Mouse (Mus musculus): ENCODE data around the gene Chrnb2. TPM values are rescaled to one million over a fixed set of nuclear protein-coding genes. Genes with fewer than 3 reads are reported as not detected.

The Chrnb2 gene
- polyA plus RNA-seq, 1 experiment from 2014 or later: 0.34 TPM

DNA sequence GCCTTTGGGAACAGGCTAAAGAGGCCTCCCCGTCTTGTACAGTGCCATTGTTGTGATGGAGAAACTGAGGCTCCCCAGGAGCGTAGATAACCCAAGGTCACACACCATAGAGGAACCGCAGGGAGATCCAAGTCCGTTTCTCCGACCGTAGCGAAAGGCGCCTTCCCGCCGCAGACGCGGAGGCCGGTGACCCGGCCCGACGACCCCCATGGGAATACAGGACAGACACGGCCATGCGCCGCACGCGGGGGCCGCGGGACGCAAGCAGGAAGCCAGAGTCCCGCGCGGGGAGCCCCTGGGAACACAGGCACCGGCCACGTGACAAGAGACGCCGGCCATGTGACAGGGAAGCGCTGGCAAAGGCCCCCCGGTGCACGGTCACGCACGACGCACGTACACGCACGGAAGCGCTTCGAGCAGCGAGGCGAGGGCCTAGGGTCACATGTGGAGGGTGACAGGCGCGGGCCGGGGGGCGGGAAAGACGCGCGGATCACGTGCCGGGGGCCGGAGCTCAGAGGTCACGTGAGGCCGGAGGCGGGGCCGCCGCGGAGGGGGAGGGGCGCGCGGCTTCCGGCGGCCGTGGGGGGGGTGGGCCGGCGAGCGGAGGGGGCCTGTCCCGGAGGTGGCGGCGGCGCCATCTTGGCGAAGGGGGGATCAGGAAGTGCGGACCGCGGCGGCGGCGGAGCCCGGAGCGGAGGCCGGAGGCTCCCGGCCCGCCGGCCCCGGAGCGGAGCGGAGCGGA lies 8.7 kb upstream of the Chrnb2 start, which contains the start of gene Ube2q1:
Gene Ube2q1 (plus strand): TSS at position 649 of the 742 bp plus-strand sequence.
- under 1% methylated on average over 82 of the region's 90 CpGs for WGBS
- H3K4me2 ChIP-seq: peak within 1 kb of the TSS; percentile 95
- DNase-seq (ENCODE audit: low spot score) (peak; percentile 96), ATAC-seq (replicated peaks; ENCODE audit: low FRiP score) (peak; percentile 84)
- no peaks in the 10 kb centered on the region for H3K27me3 ChIP-seq (replicated peaks; ENCODE audit: control insufficient read depth, insufficient read depth, low read length)
- peak within 1 kb of the TSS; percentile 96 for H3K4me3 ChIP-seq (ENCODE audit: low read depth, low read length)
- H3K36me3 ChIP-seq (ENCODE audit: control insufficient read depth, insufficient read depth, low read length): peaks cover 15% of the 10 kb centered on the region
- H3K4me1 ChIP-seq (replicated peaks; ENCODE audit: control insufficient read depth, insufficient read depth, low read length): peaks cover 27% of the 10 kb centered on the region
- H3K9me3 ChIP-seq (ENCODE audit: control insufficient read depth, low read length): no peaks in the 10 kb centered on the region
- peak within 1 kb of the TSS; percentile 98 for H3K9ac ChIP-seq (ENCODE audit: low read depth, low read length)
- peak within 1 kb of the TSS; percentile 90 for H3K27ac ChIP-seq (ENCODE audit: low read depth, low read length)

DNA sequence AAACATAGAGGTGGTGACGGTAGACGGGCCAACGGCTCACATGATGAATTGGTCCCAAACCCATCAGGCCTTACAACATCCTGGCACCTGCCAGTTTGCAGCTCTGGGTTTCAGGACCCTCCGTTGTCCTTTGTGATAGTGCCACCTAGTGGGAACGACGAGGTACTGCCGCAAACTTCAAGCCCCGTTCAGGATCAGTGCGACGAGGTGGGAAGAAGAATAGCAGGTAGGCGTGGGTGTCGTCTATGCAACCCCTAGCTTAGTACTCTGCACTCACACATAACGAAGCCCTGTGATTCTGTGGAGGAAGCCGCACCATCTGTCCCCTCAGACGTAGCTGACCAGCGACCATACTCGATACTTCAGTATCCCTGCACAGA lies 8.1 kb upstream of the Chrnb2 start:
- ATAC-seq (replicated peaks; ENCODE audit: low FRiP score): peak; percentile 68
- H3K27me3 ChIP-seq (replicated peaks; ENCODE audit: control insufficient read depth, insufficient read depth, low read length): no peaks in the 10 kb centered on the region
- H3K9me3 ChIP-seq (ENCODE audit: control insufficient read depth, low read length): no peaks in the 10 kb centered on the region
- H3K4me1 ChIP-seq (replicated peaks; ENCODE audit: control insufficient read depth, insufficient read depth, low read length): peaks cover 27% of the 10 kb centered on the region
- peaks cover 15% of the 10 kb centered on the region for H3K36me3 ChIP-seq (ENCODE audit: control insufficient read depth, insufficient read depth, low read length)
- H3K27ac ChIP-seq (ENCODE audit: low read depth, low read length): peak overlapping the region; percentile 90
- peak overlapping the region; percentile 98 for H3K9ac ChIP-seq (ENCODE audit: low read depth, low read length)
- H3K4me2 ChIP-seq: peak overlapping the region; percentile 95
- 2% methylated on average over 17 of the region's 17 CpGs for WGBS
- peak overlapping the region; percentile 96 for H3K4me3 ChIP-seq (ENCODE audit: low read depth, low read length)
- DNase-seq (ENCODE audit: low spot score): peak; percentile 78

DNA sequence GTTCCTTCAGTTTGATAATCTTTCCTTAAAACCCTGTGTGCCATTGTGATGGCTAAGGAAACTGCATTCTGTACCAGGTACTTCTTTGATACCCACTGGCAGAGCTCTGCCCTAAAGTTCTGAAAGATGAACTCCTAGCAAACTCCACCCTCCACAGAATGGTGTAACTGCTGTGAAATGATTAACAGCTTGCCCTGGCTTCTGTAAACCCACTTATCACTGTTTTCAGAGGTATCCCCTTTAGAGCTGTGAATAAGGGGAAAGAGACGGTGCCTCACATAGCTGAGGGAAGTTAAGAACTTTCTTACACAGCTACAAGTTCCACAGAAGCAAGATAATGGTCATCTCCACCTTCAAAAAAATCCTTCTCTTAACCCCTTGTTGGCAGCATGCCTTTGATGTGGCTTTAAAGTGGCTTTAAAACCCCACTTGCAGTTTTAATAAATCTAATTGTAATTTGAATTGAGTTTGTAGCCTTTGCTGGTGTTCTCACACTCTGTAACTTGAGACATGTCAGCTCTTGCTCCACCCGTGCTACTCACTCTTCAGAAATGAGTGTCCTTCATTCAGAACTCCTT lies 6.1 kb upstream of the Chrnb2 start:
- Histone ChIP-seq H3K4me2 (no peak overlapping the region), H3K27ac (ENCODE audit: low read depth, low read length) (no peak overlapping the region), H3K4me1 (replicated peaks; ENCODE audit: control insufficient read depth, insufficient read depth, low read length) (peaks cover 24% of the 10 kb centered on the region), H3K9ac (ENCODE audit: low read depth, low read length) (no peak overlapping the region), H3K36me3 (ENCODE audit: control insufficient read depth, insufficient read depth, low read length) (no peaks in the 10 kb centered on the region), H3K27me3 (replicated peaks; ENCODE audit: control insufficient read depth, insufficient read depth, low read length) (no peaks in the 10 kb centered on the region), H3K4me3 (ENCODE audit: low read depth, low read length) (no peak overlapping the region), H3K9me3 (ENCODE audit: control insufficient read depth, low read length) (no peaks in the 10 kb centered on the region)
- ATAC-seq (replicated peaks; ENCODE audit: low FRiP score) (no peak), DNase-seq (ENCODE audit: low spot score) (no peak)
- 35% methylated on average over 2 of the region's 2 CpGs for WGBS

DNA sequence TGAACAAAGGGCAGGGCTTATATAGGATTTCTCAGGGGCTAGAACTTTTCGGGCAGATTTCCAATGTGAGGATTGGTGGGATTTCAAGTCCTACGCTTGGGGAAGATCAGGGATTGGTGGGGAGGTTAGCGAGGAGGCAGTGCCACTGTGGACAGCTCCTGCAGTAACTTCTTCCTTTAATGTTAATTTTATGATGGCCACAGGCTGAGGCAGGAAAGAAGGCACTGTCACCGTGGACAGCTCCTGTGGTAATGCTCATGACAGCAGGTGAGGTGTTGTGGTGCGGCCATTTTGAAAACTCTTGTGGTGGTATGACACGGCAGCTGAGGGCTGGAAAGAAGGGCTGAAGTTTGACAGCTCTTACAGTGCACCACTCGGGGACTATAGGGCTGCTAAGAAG lies 5.2 kb upstream of the Chrnb2 start:
- Histone ChIP-seq H3K4me2 (no peak overlapping the region), H3K9me3 (ENCODE audit: control insufficient read depth, low read length) (no peaks in the 10 kb centered on the region), H3K27me3 (replicated peaks; ENCODE audit: control insufficient read depth, insufficient read depth, low read length) (peaks cover under 1% of the 10 kb centered on the region), H3K27ac (ENCODE audit: low read depth, low read length) (no peak overlapping the region), H3K4me3 (ENCODE audit: low read depth, low read length) (no peak overlapping the region), H3K36me3 (ENCODE audit: control insufficient read depth, insufficient read depth, low read length) (no peaks in the 10 kb centered on the region), H3K9ac (ENCODE audit: low read depth, low read length) (no peak overlapping the region), H3K4me1 (replicated peaks; ENCODE audit: control insufficient read depth, insufficient read depth, low read length) (peaks cover 15% of the 10 kb centered on the region)
- 59% methylated on average over 7 of the region's 7 CpGs for WGBS
- DNase-seq (ENCODE audit: low spot score) (no peak), ATAC-seq (replicated peaks; ENCODE audit: low FRiP score) (no peak)

DNA sequence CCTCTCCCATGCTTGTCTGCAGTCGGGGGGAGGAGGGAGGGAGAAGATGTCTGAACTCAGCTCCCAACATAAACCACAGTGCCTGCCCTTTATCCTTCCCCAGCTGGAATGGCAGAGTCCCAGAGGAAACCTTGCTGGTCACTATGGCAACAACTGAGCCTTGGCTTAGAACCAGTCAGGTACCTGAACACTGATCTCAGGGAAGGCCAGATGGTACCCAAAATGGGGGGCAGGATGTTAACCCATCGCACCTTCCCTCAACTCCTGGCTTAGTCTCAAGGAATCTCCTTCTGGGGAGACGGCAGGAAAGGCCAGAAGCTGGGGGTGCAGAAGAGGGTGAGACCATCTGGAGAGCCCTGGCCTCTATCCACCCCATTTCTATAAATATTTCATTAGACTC lies 4.6 kb downstream of the Chrnb2 start:
- 69% methylated on average over 3 of the region's 3 CpGs for WGBS
- peaks cover 23% of the 10 kb centered on the region for H3K27me3 ChIP-seq (replicated peaks; ENCODE audit: control insufficient read depth, insufficient read depth, low read length)

GRCm38 (mm10) chr3:89757851-89758250 lies 6.6 kb downstream of the Chrnb2 start:
- Histone ChIP-seq H3K4me2 (no peak overlapping the region), H3K4me3 (ENCODE audit: low read depth, low read length) (no peak overlapping the region), H3K36me3 (ENCODE audit: control insufficient read depth, insufficient read depth, low read length) (no peaks in the 10 kb centered on the region), H3K9me3 (ENCODE audit: control insufficient read depth, low read length) (no peaks in the 10 kb centered on the region), H3K27ac (ENCODE audit: low read depth, low read length) (no peak overlapping the region), H3K4me1 (replicated peaks; ENCODE audit: control insufficient read depth, insufficient read depth, low read length) (no peaks in the 10 kb centered on the region), H3K9ac (ENCODE audit: low read depth, low read length) (no peak overlapping the region), H3K27me3 (replicated peaks; ENCODE audit: control insufficient read depth, insufficient read depth, low read length) (peaks cover 7% of the 10 kb centered on the region)
- WGBS: 70% methylated on average over 2 of the region's 2 CpGs
- DNase-seq (ENCODE audit: low spot score) (no peak), ATAC-seq (replicated peaks; ENCODE audit: low FRiP score) (no peak)

More for the DNA sequence above, 4.6 kb downstream of the Chrnb2 start:
- ATAC-seq (replicated peaks; ENCODE audit: low FRiP score) (no peak), DNase-seq (ENCODE audit: low spot score) (no peak)
- no peak overlapping the region for H3K4me3 ChIP-seq (ENCODE audit: low read depth, low read length)
- no peak overlapping the region for H3K27ac ChIP-seq (ENCODE audit: low read depth, low read length)
- H3K4me1 ChIP-seq (replicated peaks; ENCODE audit: control insufficient read depth, insufficient read depth, low read length): no peaks in the 10 kb centered on the region
- H3K4me2 ChIP-seq: no peak overlapping the region
- H3K9me3 ChIP-seq (ENCODE audit: control insufficient read depth, low read length): no peaks in the 10 kb centered on the region
- no peaks in the 10 kb centered on the region for H3K36me3 ChIP-seq (ENCODE audit: control insufficient read depth, insufficient read depth, low read length)
- H3K9ac ChIP-seq (ENCODE audit: low read depth, low read length): no peak overlapping the region

GRCm38 (mm10) chr3:89755283-89755682 lies 9.1 kb downstream of the Chrnb2 start:
- Histone ChIP-seq H3K9ac (ENCODE audit: low read depth, low read length) (no peak overlapping the region), H3K4me1 (replicated peaks; ENCODE audit: control insufficient read depth, insufficient read depth, low read length) (no peaks in the 10 kb centered on the region), H3K9me3 (ENCODE audit: control insufficient read depth, low read length) (no peaks in the 10 kb centered on the region), H3K27ac (ENCODE audit: low read depth, low read length) (no peak overlapping the region), H3K36me3 (ENCODE audit: control insufficient read depth, insufficient read depth, low read length) (peaks cover 5% of the 10 kb centered on the region; the same call in 1 of the 2 replicates), H3K4me2 (no peak overlapping the region), H3K4me3 (ENCODE audit: low read depth, low read length) (no peak overlapping the region), H3K27me3 (replicated peaks; ENCODE audit: control insufficient read depth, insufficient read depth, low read length) (peaks cover 2% of the 10 kb centered on the region; the same call in 1 of the 2 replicates)
- no peak for ATAC-seq (replicated peaks; ENCODE audit: low FRiP score)
- DNase-seq (ENCODE audit: low spot score): no peak
- 62% methylated on average over 6 of the region's 6 CpGs for WGBS

GRCm38 (mm10) chr3:89752307-89752706 lies 12.1 kb downstream of the Chrnb2 start:
- DNase-seq (ENCODE audit: low spot score) (no peak), ATAC-seq (replicated peaks; ENCODE audit: low FRiP score) (no peak)
- Histone ChIP-seq H3K27ac (ENCODE audit: low read depth, low read length) (no peak overlapping the region), H3K36me3 (ENCODE audit: control insufficient read depth, insufficient read depth, low read length) (peaks cover 13% of the 10 kb centered on the region), H3K4me1 (replicated peaks; ENCODE audit: control insufficient read depth, insufficient read depth, low read length) (no peaks in the 10 kb centered on the region), H3K9me3 (ENCODE audit: control insufficient read depth, low read length) (no peaks in the 10 kb centered on the region), H3K4me3 (ENCODE audit: low read depth, low read length) (no peak overlapping the region), H3K27me3 (replicated peaks; ENCODE audit: control insufficient read depth, insufficient read depth, low read length) (peaks cover 2% of the 10 kb centered on the region; the same call in 1 of the 2 replicates), H3K9ac (ENCODE audit: low read depth, low read length) (no peak overlapping the region), H3K4me2 (no peak overlapping the region)
- WGBS: 63% methylated on average over 1 of the region's 1 CpGs

DNA sequence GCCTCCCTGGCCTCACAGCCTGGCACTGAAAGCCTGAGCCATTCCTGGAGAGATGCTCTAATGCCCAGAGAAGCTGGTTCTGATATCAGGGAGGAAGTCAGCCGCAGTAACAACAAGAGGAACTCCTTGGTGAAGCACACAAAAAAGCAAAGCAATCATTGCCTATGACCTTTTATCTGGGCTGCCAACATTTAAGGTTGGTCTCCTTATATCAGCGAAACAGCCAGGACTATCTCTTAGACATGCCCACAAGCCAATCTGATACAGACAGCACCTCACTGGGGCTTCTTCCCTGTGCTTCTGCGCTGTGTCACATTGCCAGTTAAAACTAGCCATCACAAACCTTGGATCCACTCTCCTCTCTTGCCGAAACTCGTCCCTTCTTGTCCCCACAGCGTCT lies 25.9 kb downstream of the Chrnb2 start:
- Histone ChIP-seq H3K9me3 (ENCODE audit: control insufficient read depth, low read length) (no peaks in the 10 kb centered on the region), H3K27me3 (replicated peaks; ENCODE audit: control insufficient read depth, insufficient read depth, low read length) (no peaks in the 10 kb centered on the region), H3K4me3 (ENCODE audit: low read depth, low read length) (no peak overlapping the region), H3K36me3 (ENCODE audit: control insufficient read depth, insufficient read depth, low read length) (peaks cover 11% of the 10 kb centered on the region; the same call in 1 of the 2 replicates), H3K4me1 (replicated peaks; ENCODE audit: control insufficient read depth, insufficient read depth, low read length) (no peaks in the 10 kb centered on the region), H3K4me2 (no peak overlapping the region), H3K27ac (ENCODE audit: low read depth, low read length) (no peak overlapping the region), H3K9ac (ENCODE audit: low read depth, low read length) (no peak overlapping the region)
- 88% methylated on average over 6 of the region's 6 CpGs for WGBS
- DNase-seq (ENCODE audit: low spot score) (no peak), ATAC-seq (replicated peaks; ENCODE audit: low FRiP score) (no peak)

Measured in liver, embryonic 11.5 days (tissue).